Mouse (Mus musculus) G1E (cell line): ENCODE data around the gene Morn5. TPM values are rescaled to one million over a fixed set of nuclear protein-coding genes. Genes with fewer than 3 reads are reported as not detected.

Experiments used
- ATAC-seq: 2 replicates; pipeline ENCODE4 v1.8.0; 2016; ENCODE audit warnings: mild to moderate bottlenecking; ENCODE audit not compliant: insufficient number of reproducible peaks, poor library complexity, low FRiP score, severe bottlenecking; ENCODE audit errors: extremely low read depth
- DNase-seq: peaks from one replicate; pipeline ENCODE4 v3.0.0; 2012; ENCODE audit warnings: low spot score
- H3K27me3 ChIP-seq: 2 replicates; pipeline ENCODE4 v1.6.1; 2012; ENCODE audit warnings: mild to moderate bottlenecking, low read length, inconsistent platforms; ENCODE audit not compliant: insufficient read depth
- H3K36me3 ChIP-seq: replicated peaks from 2 replicates; pipeline ENCODE3; 2012; ENCODE audit warnings: mild to moderate bottlenecking, inconsistent platforms
- H3K4me1 ChIP-seq: 2 replicates; pipeline ENCODE4 v1.6.1; 2012; ENCODE audit warnings: low read depth, low read length, inconsistent platforms, mixed read lengths; ENCODE audit not compliant: insufficient read depth
- H3K4me3 ChIP-seq: 2 replicates; pipeline ENCODE4 v1.5.1; 2012; ENCODE audit warnings: low read depth, mild to moderate bottlenecking, inconsistent platforms, low read length, moderate library complexity, mixed read lengths
- H3K9me3 ChIP-seq: replicated peaks from 2 replicates; pipeline ENCODE4 v1.6.1; 2012; ENCODE audit warnings: inconsistent platforms
- CTCF ChIP-seq: IDR thresholded peaks from 2 replicates; pipeline ENCODE4 v1.5.1; 2012; ENCODE audit warnings: low read depth, low read length, inconsistent platforms, mixed read lengths
- GATA1 ChIP-seq: IDR thresholded peaks from 2 replicates; pipeline ENCODE4 v1.6.1; 2012; ENCODE audit warnings: borderline replicate concordance, low read length, inconsistent platforms, mixed read lengths
- GATA2 ChIP-seq: IDR thresholded peaks from 2 replicates; pipeline ENCODE4 v1.6.1; 2012; ENCODE audit warnings: low read depth, low read length, inconsistent platforms, borderline replicate concordance
- POLR2AphosphoS5 ChIP-seq: IDR thresholded peaks from 2 replicates; pipeline ENCODE4 v1.6.1; 2012; ENCODE audit warnings: low read depth, low read length, inconsistent platforms; ENCODE audit not compliant: insufficient replicate concordance
- TAL1 ChIP-seq: conservative IDR thresholded peaks from 2 replicates; pipeline ENCODE4 v1.6.1; 2012; ENCODE audit warnings: low read depth, low read length, inconsistent platforms, mixed read lengths
- polyA plus RNA-seq: library from polyadenylated mRNA; stranded (reverse); fragments of >175 nt; gene quantifications from 2 replicates; pipeline ENCODE4 v1.2.3, GENCODE M21; 2012
- total RNA-seq, 2 experiments: library from RNA; stranded (forward) in 1 of 2; stranded (reverse) in 1 of 2; fragments of 200-1000 nt in 1 of 2; fragments of >200 nt in 1 of 2; fragmentation: Nextera tagmentation in 1 of 2; gene quantifications; 2 replicates each; pipeline ENCODE4 v1.2.3; 2014 to 2017

Gene Morn5
- total and polyA plus RNA-seq, 3 experiments: 0.22 TPM; not detected in 2

GRCm38 (mm10) chr2:36034898-36035297, 14.4 kb upstream of the Morn5 start:
- no peak for DNase-seq
- no peak for TF ChIP-seq CTCF
- TF ChIP-seq POLR2AphosphoS5: no peak
- TF ChIP-seq GATA2: no peak
- no peak for TF ChIP-seq GATA1
- no peak for TF ChIP-seq TAL1

GRCm38 (mm10) chr2:36035413-36036081, 13.7 kb upstream of the Morn5 start:
- ATAC-seq (no peak; the same call in 1 of the 2 replicates), DNase-seq (no peak)
- Histone ChIP-seq H3K27me3 (peaks cover 5% of the 10 kb centered on the region; the same call in 1 of the 2 replicates), H3K36me3 (peaks cover 59% of the 10 kb centered on the region), H3K4me3 (no peak overlapping the region), H3K9me3 (no peaks in the 10 kb centered on the region), H3K4me1 (peaks cover 12% of the 10 kb centered on the region; the same call in 1 of the 2 replicates)
- no peak for TF ChIP-seq CTCF
- TF ChIP-seq POLR2AphosphoS5: no peak
- no peak for TF ChIP-seq TAL1
- no peak for TF ChIP-seq GATA2
- no peak for TF ChIP-seq GATA1

More at GRCm38 (mm10) chr2:36034898-36035297, 14.4 kb upstream of the Morn5 start:
- peaks cover 12% of the 10 kb centered on the region; the same call in 1 of the 2 replicates for H3K4me1 ChIP-seq
- peaks cover 7% of the 10 kb centered on the region for H3K27me3 ChIP-seq
- H3K9me3 ChIP-seq: no peaks in the 10 kb centered on the region
- ATAC-seq: no peak
- no peak overlapping the region for H3K4me3 ChIP-seq
- peaks cover 52% of the 10 kb centered on the region for H3K36me3 ChIP-seq

GRCm38 (mm10) chr2:36039297-36039985, 9.8 kb upstream of the Morn5 start:
- no peaks in the 10 kb centered on the region for H3K9me3 ChIP-seq
- ATAC-seq (no peak), DNase-seq (no peak)
- H3K27me3 ChIP-seq: no peaks in the 10 kb centered on the region
- TF ChIP-seq CTCF: no peak
- no peak for TF ChIP-seq GATA1
- no peak for TF ChIP-seq TAL1
- no peak for TF ChIP-seq GATA2
- TF ChIP-seq POLR2AphosphoS5: no peak
- H3K36me3 ChIP-seq: peaks cover 93% of the 10 kb centered on the region
- H3K4me1 ChIP-seq: peaks cover 41% of the 10 kb centered on the region
- no peak overlapping the region for H3K4me3 ChIP-seq

GRCm38 (mm10) chr2:36040872-36041271, 8.4 kb upstream of the Morn5 start:
- Histone ChIP-seq H3K4me3 (no peak overlapping the region), H3K36me3 (peaks cover 92% of the 10 kb centered on the region), H3K27me3 (no peaks in the 10 kb centered on the region), H3K9me3 (no peaks in the 10 kb centered on the region), H3K4me1 (peaks cover 43% of the 10 kb centered on the region)
- DNase-seq (peak; percentile 31), ATAC-seq (peak; percentile 28; the same call in 1 of the 2 replicates)
- TF ChIP-seq CTCF: no peak

- no peak for ATAC-seq
- no peak for DNase-seq
These were observed 1.1 kb upstream of the Morn5 start for GRCm38 (mm10) chr2:36048164-36048563.

GRCm38 (mm10) chr2:36049567-36049954, 303 bp downstream of the Morn5 start:
- Histone ChIP-seq H3K36me3 (peaks cover 27% of the 10 kb centered on the region), H3K9me3 (no peaks in the 10 kb centered on the region), H3K27me3 (peaks cover 16% of the 10 kb centered on the region), H3K4me3 (peak overlapping the region; percentile 98), H3K4me1 (peaks cover 28% of the 10 kb centered on the region)
- DNase-seq: no peak
- ATAC-seq: no peak
- TF ChIP-seq CTCF (no peak), GATA1 (no peak), GATA2 (no peak), TAL1 (no peak), POLR2AphosphoS5 (no peak)

More at GRCm38 (mm10) chr2:36048164-36048563, 1.1 kb upstream of the Morn5 start:
- Histone ChIP-seq H3K4me1 (peaks cover 41% of the 10 kb centered on the region), H3K27me3 (peaks cover 14% of the 10 kb centered on the region), H3K9me3 (no peaks in the 10 kb centered on the region), H3K36me3 (peaks cover 41% of the 10 kb centered on the region), H3K4me3 (peak overlapping the region; percentile 98)
- TF ChIP-seq CTCF: no peak
